Mouse (Mus musculus) yolk sac, embryonic 10.5 days (tissue): ENCODE data around the gene Calr3.

Source experiments
- DNase-seq: peaks from one replicate; pipeline ENCODE4 v3.0.0-alpha.2; 2017; ENCODE audit warnings: low spot score

The Calr3 gene

GRCm38 (mm10) chr8:72438248-72439015, 5.2 kb downstream of the Calr3 start:
- DNase-seq: no peak

- no peak for DNase-seq
Measured at GRCm38 (mm10) chr8:72434952-72435351, 8.7 kb downstream of the Calr3 start.

- DNase-seq: no peak
Measured at GRCm38 (mm10) chr8:72429676-72430075, 14.0 kb downstream of the Calr3 start.

GRCm38 (mm10) chr8:72422926-72423325, 20.7 kb downstream of the Calr3 start:
- no peak for DNase-seq

GRCm38 (mm10) chr8:72421362-72422335, 22.0 kb downstream of the Calr3 start, which contains the start of gene Eps15l1:
Gene Eps15l1, minus strand, starts transcription at chr8:72421460.
- peak; percentile 98 for DNase-seq

GRCm38 (mm10) chr8:72420571-72421361, 22.9 kb downstream of the Calr3 start:
- peak; percentile 61 for DNase-seq

- DNase-seq: no peak
Measured at GRCm38 (mm10) chr8:72418073-72418472, 25.6 kb downstream of the Calr3 start.

DNA sequence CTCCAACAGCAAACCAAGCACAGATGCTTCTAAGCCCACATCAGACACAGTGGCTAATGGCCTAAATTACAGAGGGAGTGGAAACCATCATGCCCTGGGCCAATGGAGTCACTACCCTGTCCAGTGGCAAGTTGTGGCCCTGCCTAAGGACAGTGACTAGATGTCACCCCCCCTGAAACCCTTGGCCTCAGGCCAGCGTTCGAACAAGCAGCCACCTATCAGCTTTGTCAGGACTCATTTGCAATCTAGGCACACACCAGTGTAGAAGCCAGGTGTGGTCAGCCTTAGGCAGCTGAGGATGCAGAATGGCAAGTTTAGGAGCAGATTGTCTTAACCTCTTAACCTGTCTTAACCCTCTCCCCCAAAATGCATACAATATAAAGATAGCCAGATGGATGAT, 28.4 kb downstream of the Calr3 start:
- DNase-seq: no peak

DNA sequence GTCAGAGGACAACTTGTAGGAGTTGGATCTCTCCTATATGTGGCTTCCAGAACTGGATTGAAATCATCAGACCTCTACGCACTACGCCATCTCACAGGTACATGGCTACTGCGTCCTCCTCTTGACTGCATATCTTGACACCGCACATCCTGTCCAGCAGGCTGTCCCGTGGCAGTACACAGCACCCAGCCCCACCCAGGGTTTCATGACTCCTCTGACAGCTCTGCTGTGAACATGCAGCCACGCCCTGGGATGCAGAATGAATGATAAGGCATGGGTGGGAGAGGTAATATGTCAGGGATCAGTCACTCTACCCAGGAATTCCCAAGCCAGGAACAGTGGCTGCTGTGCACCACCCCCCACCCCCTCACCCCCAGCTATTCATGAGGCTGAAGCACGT, 29.8 kb downstream of the Calr3 start:
- peak; percentile 19 for DNase-seq

DNA sequence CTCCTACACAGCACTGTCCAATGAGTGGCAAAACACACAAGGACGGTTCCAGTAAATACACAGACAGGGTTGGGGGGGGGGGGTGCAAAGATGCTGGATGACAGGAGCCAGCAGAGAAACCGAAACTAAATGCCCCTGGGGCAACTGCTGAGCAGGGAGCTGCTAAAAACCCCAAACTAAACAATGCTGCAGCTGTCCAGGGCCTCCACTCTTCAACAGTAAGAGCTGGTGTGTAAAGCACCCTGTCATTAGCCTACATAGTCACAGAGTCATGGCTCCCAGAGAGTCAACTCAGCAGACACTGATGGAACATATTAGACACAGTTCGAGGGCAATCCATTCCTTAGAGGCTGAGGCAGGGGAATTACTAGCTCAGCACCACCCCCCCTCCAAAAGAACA, 34.2 kb downstream of the Calr3 start:
- DNase-seq: no peak

DNA sequence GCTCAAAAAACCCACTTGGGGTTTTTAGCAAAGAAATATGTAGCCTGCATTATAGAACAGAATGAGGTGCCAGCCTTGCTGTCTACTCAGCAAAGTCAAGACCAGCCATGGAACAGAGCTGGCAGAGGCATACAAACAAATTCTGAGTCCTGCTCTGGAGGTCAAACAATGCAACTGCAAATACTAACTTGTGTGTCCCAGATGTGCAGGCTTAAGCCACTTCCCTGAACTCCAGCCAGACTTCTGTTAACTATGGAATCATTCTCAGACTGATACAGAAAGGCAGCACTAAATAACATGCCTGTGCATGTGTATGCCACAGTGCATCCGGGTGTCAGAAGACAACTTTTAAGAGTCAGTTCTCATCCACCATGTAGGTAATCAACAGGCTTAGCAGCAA, 35.8 kb downstream of the Calr3 start:
- DNase-seq: no peak

GRCm38 (mm10) chr8:72402981-72403380, 40.7 kb downstream of the Calr3 start:
- DNase-seq: no peak

- DNase-seq: no peak
Measured at GRCm38 (mm10) chr8:72401381-72401780, 42.3 kb downstream of the Calr3 start.

DNA sequence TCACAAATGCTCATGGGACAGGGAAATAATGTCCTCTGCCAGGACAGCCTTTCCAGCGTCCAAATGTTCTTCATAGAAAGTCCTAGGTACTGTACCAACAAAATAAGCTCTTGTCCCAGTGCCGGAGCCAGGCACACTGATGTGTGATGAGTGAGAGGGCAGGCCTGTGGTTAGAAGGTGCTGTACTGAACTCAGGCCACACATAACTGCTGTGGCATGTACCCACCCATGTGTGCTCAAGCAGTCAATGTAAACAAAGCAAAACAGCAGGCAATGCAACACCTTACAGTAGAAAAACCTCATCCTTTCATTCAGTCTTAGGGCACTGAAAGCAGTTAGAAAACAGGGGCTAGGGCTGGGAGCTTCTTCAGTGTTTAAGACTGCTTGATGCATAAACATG, 57.9 kb downstream of the Calr3 start:
- no peak for DNase-seq

DNA sequence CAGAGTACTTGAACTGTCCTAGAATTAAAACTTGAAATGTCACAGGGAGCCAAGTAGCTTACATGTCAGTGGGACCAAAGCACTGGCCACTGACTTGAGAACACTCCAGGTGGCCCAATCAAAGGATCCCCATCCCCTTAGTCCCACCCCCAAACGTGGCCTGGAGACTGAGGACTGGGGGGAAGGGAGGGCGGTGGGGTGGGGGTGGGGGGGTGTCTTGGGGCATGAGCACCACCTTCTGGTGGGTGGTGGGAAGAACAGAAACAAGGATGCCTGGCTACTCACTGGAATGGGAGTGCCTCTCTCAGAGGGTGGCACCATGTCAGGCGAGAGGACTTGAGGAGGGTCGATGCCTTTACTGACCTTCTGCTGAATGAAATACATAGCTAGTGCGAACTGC, 61.3 kb downstream of the Calr3 start:
- no peak for DNase-seq

DNA sequence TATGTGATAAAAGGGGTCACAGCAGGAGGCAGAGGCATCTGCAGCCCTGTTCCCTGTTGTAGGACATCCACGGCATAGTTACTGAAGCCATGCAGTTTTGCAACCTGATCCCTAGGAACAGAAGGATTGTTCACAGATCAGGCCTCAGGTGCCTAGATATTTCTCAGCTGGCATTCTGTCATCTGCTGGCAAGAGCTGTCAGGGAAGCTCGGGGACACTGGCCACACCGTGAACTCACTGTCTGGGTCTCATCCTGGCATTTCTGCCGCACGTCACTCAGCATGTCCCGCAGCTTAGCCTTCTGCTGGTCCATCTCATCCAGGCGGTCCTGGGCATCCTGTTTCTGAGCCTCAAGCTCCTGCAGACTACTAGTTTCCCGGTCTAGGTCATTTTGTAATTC, 63.0 kb downstream of the Calr3 start:
- DNase-seq: no peak

GRCm38 (mm10) chr8:72376900-72377299, 66.8 kb downstream of the Calr3 start:
- DNase-seq: peak; percentile 16

GRCm38 (mm10) chr8:72376309-72376708, 67.4 kb downstream of the Calr3 start:
- DNase-seq: peak; percentile 36

GRCm38 (mm10) chr8:72375161-72375560, 68.5 kb downstream of the Calr3 start:
- DNase-seq: no peak
